Mouse (Mus musculus) ES-E14 (cell line): ENCODE measurements at regions not wholly inside any gene's neighbourhood (a gene's known extent, or its start where the extent isn't known, plus 50 kb on each side); places are given as distances from the start of the nearest gene placed in this dataset.

ENCODE experiments used
- CHD2 ChIP-seq: IDR thresholded peaks from 2 replicates; pipeline ENCODE4 v1.6.1; 2014; ENCODE audit warnings: mild to moderate bottlenecking, low read depth, low read length, inconsistent platforms
- ZNF384 ChIP-seq: IDR thresholded peaks from 2 replicates; pipeline ENCODE4 v1.6.1; 2012; ENCODE audit warnings: low read depth, low read length, inconsistent platforms

- no peak for TF ChIP-seq CHD2
- no peak for TF ChIP-seq ZNF384
Measured at GRCm38 (mm10) chr19:60396604-60397003, 71.5 kb downstream of the Prlhr start.
